Mouse (Mus musculus): ENCODE measurements around the gene B3gnt6. TPM values are rescaled to one million over a fixed set of nuclear protein-coding genes. Genes with fewer than 3 reads are reported as not detected.

B3gnt6 gene
- polyA plus RNA-seq, 1 experiment = 5.1 TPM

DNA sequence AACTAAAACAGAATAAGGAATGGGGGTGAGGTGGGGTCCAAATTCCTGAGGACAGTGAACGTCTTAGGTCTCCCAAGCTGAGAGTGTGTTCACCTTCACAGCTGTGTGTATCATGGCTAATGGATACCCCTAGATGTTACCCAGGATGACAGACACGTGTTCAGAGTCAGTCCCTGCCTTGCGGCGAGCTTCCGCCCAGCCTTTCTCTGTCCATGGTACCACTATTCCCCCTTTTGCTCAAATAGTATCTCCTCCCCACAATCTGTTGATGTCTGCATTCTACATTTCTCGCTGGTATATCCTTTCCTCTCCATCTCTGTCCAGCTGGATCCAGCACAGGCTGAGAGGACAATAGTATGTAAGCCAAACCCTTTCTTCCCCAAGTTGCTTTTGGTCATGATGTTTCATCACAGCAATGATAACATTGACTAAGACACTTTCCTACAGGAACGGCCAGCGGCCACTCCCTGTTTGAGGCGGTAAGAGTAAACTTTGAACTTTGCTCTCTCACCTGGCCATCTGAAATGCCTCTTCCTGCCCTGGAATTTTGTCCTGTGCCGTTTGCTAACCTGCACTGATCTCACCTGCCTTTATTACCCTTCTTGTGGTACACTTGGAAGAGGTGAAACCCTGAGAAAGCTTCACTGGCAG is 4.0 kb downstream of the B3gnt6 start:
- TF ChIP-seq POLR2A (IDR thresholded peaks at IDR 0.05; ENCODE audit: low read depth, low read length) (no peak), CTCF (IDR thresholded peaks at IDR 0.05; ENCODE audit: extremely low read depth, insufficient read length, insufficient replicate concordance, low read depth, low read length) (no peak)
- Histone ChIP-seq H3K27me3 (ENCODE audit: control insufficient read depth, insufficient read depth, low read length) (no peaks in the 10 kb centered on the region), H3K4me3 (ENCODE audit: low read depth, low read length) (no peak overlapping the region), H3K27ac (ENCODE audit: insufficient read depth, low read depth, low read length) (peak overlapping the region; percentile 78), H3K4me1 (ENCODE audit: control insufficient read depth, insufficient read depth, insufficient read length, low read length) (peaks cover 22% of the 10 kb centered on the region), H3K36me3 (ENCODE audit: control insufficient read depth, insufficient read depth, low read length) (no peaks in the 10 kb centered on the region)
- 15% methylated on average over 10 of the region's 10 CpGs for WGBS

DNA sequence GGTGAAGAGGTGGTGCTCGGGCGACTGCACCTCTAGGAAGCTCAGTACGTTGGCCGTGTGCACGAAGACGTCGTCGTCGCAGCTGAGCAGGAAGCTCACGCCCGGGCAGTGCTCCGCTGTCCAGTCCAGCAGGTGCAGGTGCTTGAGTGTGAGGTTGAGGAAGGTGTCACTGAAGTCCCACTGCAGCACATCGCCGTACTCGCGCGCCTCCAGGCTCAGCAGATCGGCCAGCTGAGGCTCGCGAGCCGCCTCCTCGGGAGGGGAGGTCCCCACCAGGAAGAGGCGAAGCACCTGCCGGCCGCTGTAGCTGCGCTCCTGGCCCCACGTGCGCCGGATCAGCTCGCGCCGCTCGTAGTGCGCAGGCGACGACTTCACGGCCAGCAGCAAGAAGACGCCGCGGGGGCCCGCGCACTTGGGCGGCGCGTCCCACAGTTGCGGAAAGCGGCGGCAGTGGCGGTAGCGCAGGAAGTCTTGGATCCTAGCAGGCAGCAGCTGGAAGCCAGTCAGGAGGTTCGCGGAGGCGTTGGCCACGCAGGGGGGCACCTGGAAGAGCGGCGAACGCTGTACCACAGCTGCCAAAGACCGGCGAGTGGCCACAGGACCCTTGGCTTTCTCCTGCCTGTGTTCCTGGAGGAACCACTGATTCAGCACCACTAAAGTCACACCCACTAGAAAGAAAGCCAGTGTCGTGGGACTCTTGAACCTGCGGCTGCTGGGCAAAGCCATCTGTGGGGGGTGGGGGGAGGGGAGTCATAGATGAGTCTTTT is 5.1 kb downstream of the B3gnt6 start:
- TF ChIP-seq CTCF (IDR thresholded peaks at IDR 0.05; ENCODE audit: extremely low read depth, insufficient read length, insufficient replicate concordance, low read depth, low read length) (no peak), POLR2A (IDR thresholded peaks at IDR 0.05; ENCODE audit: low read depth, low read length) (no peak)
- WGBS = 1% methylated on average over 61 of the region's 61 CpGs

DNA sequence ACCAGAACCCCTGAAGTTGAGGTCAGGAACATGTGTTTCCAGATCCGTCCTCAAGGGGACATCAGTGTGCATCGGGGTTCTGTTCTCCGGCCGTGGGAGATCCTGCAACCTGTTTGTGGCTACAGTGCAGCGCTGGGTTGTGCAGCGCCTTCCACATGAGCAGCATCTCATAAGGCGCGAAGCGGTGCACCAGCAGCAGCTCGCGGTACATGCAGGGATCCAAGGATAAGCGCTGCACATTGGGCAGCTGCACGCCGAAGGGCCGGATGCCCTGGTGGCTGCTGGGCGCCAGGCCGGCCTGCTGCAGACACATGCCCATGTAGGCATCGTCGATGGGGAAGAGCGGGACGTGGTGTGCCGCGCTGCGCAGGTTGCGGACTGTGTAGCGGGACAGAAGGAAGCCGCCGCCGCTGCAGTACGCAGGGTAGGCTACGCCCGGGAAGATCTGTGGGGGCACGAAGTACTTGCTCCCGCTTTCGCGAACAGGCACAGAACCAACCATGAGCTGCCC is 5.7 kb downstream of the B3gnt6 start:
- H3K27me3 ChIP-seq (ENCODE audit: control insufficient read depth, insufficient read depth, low read length) = no peaks in the 10 kb centered on the region
- H3K4me3 ChIP-seq (ENCODE audit: low read depth, low read length) = peak overlapping the region; percentile 59
- no peaks in the 10 kb centered on the region for H3K36me3 ChIP-seq (ENCODE audit: control insufficient read depth, insufficient read depth, low read length)
- TF ChIP-seq POLR2A (IDR thresholded peaks at IDR 0.05; ENCODE audit: low read depth, low read length) = no peak
- peak; percentile 60; the same call in 1 of the 2 replicates for TF ChIP-seq CTCF (IDR thresholded peaks at IDR 0.05; ENCODE audit: extremely low read depth, insufficient read length, insufficient replicate concordance, low read depth, low read length)
- no peak overlapping the region for H3K27ac ChIP-seq (ENCODE audit: insufficient read depth, low read depth, low read length)
- peaks cover 29% of the 10 kb centered on the region for H3K4me1 ChIP-seq (ENCODE audit: control insufficient read depth, insufficient read depth, insufficient read length, low read length)
- 4% methylated on average over 36 of the region's 36 CpGs for WGBS

More for the DNA sequence above, 5.1 kb downstream of the B3gnt6 start:
- no peak overlapping the region for H3K27ac ChIP-seq (ENCODE audit: insufficient read depth, low read depth, low read length)
- H3K27me3 ChIP-seq (ENCODE audit: control insufficient read depth, insufficient read depth, low read length) = no peaks in the 10 kb centered on the region
- no peaks in the 10 kb centered on the region for H3K36me3 ChIP-seq (ENCODE audit: control insufficient read depth, insufficient read depth, low read length)
- H3K4me1 ChIP-seq (ENCODE audit: control insufficient read depth, insufficient read depth, insufficient read length, low read length) = peaks cover 29% of the 10 kb centered on the region
- peak overlapping the region; percentile 59 for H3K4me3 ChIP-seq (ENCODE audit: low read depth, low read length)

DNA sequence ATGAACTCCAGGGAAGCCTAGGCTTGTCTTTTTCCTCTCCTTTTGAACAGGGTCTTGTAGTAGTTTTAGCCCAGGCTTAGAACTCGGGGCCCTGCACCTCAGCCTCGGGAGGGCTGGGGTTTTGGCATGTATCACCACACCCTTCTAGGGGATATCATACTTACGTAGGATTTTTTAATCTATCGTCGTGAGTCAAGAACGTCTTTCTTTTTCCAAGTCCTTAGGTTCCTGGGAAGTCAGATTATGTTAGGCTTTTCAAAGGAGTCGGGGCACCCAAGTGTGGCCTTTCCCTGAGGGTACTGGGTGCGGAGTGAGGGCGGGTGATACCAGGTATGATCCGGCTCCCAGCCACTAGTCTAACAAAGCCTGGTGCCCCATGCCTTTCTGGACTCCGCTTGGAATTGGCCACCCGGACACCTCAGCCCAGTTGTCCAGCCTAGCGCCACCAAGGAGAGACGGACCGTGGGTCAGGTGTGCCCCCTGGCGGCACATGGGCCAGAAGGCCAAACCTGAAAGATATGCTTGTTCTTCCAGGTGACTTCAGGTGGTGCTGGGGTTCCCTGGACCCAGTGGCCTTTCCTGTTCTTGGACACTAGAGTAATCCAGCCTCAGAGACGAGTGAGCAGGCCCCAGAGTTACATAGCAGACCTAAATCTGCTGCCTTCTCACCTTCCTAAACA is 7.6 kb downstream of the B3gnt6 start:
- Histone ChIP-seq H3K27me3 (ENCODE audit: control insufficient read depth, insufficient read depth, low read length) (no peaks in the 10 kb centered on the region), H3K4me1 (ENCODE audit: control insufficient read depth, insufficient read depth, insufficient read length, low read length) (peaks cover 29% of the 10 kb centered on the region), H3K4me3 (ENCODE audit: low read depth, low read length) (no peak overlapping the region), H3K27ac (ENCODE audit: insufficient read depth, low read depth, low read length) (no peak overlapping the region), H3K36me3 (ENCODE audit: control insufficient read depth, insufficient read depth, low read length) (no peaks in the 10 kb centered on the region)
- 75% methylated on average over 17 of the region's 17 CpGs for whole genome bisulfite sequencing
- TF ChIP-seq POLR2A (IDR thresholded peaks at IDR 0.05; ENCODE audit: low read depth, low read length) = no peak
- peak; percentile 48; the same call in 1 of the 2 replicates for TF ChIP-seq CTCF (IDR thresholded peaks at IDR 0.05; ENCODE audit: extremely low read depth, insufficient read length, insufficient replicate concordance, low read depth, low read length)

DNA sequence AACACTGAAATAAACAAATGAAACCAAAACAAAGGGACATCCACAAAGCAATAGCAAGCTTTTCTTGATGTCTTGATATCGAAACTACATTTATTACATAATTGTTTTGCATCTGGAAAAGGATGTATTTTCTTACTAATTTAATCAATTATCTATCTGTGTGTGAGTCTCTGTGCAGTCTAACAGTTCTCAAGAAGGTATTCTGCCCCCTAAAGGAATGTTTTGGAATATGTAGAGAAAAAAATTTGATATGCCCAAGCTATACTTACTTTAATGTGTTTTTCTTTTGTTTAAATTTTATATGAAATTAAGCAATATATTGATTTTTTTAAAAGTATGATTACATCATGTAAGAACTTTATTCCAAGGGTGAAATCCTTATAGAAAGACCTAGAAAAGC is 8.7 kb downstream of the B3gnt6 start:
- H3K27me3 ChIP-seq (ENCODE audit: control insufficient read depth, insufficient read depth, low read length) = no peaks in the 10 kb centered on the region
- TF ChIP-seq POLR2A (IDR thresholded peaks at IDR 0.05; ENCODE audit: low read depth, low read length) = no peak
- no peak for TF ChIP-seq CTCF (IDR thresholded peaks at IDR 0.05; ENCODE audit: extremely low read depth, insufficient read length, insufficient replicate concordance, low read depth, low read length)
- no peak overlapping the region for H3K27ac ChIP-seq (ENCODE audit: insufficient read depth, low read depth, low read length)
- H3K4me1 ChIP-seq (ENCODE audit: control insufficient read depth, insufficient read depth, insufficient read length, low read length) = peaks cover 22% of the 10 kb centered on the region
- 72% methylated on average over 1 of the region's 1 CpGs for WGBS
- H3K36me3 ChIP-seq (ENCODE audit: control insufficient read depth, insufficient read depth, low read length) = no peaks in the 10 kb centered on the region
- H3K4me3 ChIP-seq (ENCODE audit: low read depth, low read length) = no peak overlapping the region

DNA sequence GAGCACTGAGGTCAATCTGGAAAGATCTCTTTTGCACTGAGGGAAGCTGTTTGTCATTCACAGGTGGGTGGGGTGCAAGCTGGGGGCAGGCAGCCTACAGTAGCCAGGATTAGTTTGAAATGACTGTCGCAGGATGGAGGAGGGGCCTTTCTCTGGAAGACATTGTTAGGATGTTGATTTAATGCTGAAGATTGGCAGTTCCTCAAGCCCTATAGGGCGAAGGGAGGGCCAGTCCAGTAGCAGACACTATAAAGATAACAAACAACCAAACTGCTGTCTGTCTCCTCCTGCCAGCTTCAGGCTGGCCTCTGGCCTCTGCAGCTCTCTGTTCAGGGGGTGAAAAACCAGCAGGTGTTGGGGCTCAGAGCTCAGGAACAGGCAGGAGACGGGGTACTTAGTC is 9.5 kb downstream of the B3gnt6 start:
- Histone ChIP-seq H3K27ac (ENCODE audit: insufficient read depth, low read depth, low read length) (no peak overlapping the region), H3K36me3 (ENCODE audit: control insufficient read depth, insufficient read depth, low read length) (no peaks in the 10 kb centered on the region), H3K4me1 (ENCODE audit: control insufficient read depth, insufficient read depth, insufficient read length, low read length) (peaks cover 23% of the 10 kb centered on the region), H3K4me3 (ENCODE audit: low read depth, low read length) (no peak overlapping the region), H3K27me3 (ENCODE audit: control insufficient read depth, insufficient read depth, low read length) (no peaks in the 10 kb centered on the region)
- 14% methylated on average over 3 of the region's 3 CpGs for WGBS
- TF ChIP-seq POLR2A (IDR thresholded peaks at IDR 0.05; ENCODE audit: low read depth, low read length) (no peak), CTCF (IDR thresholded peaks at IDR 0.05; ENCODE audit: extremely low read depth, insufficient read length, insufficient replicate concordance, low read depth, low read length) (no peak)
